Mouse (Mus musculus) lung, adult 18-20 months (tissue): ENCODE data around the gene Kcnma1.

Source experiments
- DNase-seq, 2 experiments: peaks; one replicate each; pipeline ENCODE4 v3.0.0; 2022; ENCODE audit warnings: mixed read lengths in 2 of 2

The Kcnma1 gene

GRCm38 (mm10) chr14:23848529-23849141 lies 165.7 kb downstream of the Kcnma1 start:
- no peak for DNase-seq

- DNase-seq, result no peak
Observed at GRCm38 (mm10) chr14:23846706-23847105, 167.6 kb downstream of the Kcnma1 start.

GRCm38 (mm10) chr14:23842025-23842424 lies 172.3 kb downstream of the Kcnma1 start:
- no peak for DNase-seq

GRCm38 (mm10) chr14:23839613-23840012 lies 174.7 kb downstream of the Kcnma1 start:
- no peak for DNase-seq

GRCm38 (mm10) chr14:23835387-23836111 lies 178.7 kb downstream of the Kcnma1 start:
- DNase-seq, result no peak

- no peak for DNase-seq
Observed at GRCm38 (mm10) chr14:23831284-23831683, 183.0 kb downstream of the Kcnma1 start.

- no peak for DNase-seq
Observed at GRCm38 (mm10) chr14:23830316-23830715, 184.0 kb downstream of the Kcnma1 start.

- no peak for DNase-seq
Observed at GRCm38 (mm10) chr14:23828711-23829320, 185.5 kb downstream of the Kcnma1 start.

- no peak for DNase-seq
Observed at GRCm38 (mm10) chr14:23824937-23825336, 189.4 kb downstream of the Kcnma1 start.

GRCm38 (mm10) chr14:23824267-23824666 lies 190.0 kb downstream of the Kcnma1 start:
- DNase-seq, result no peak

GRCm38 (mm10) chr14:23817585-23817984 lies 196.7 kb downstream of the Kcnma1 start:
- DNase-seq, result no peak

- DNase-seq, result no peak
Observed at GRCm38 (mm10) chr14:23810081-23810480, 204.2 kb downstream of the Kcnma1 start.

- DNase-seq, result no peak
Observed at GRCm38 (mm10) chr14:23809124-23809523, 205.2 kb downstream of the Kcnma1 start.

GRCm38 (mm10) chr14:23806378-23806777 lies 207.9 kb downstream of the Kcnma1 start:
- no peak for DNase-seq

GRCm38 (mm10) chr14:23796878-23797277 lies 217.4 kb downstream of the Kcnma1 start:
- DNase-seq, result no peak

GRCm38 (mm10) chr14:23792674-23793073 lies 221.6 kb downstream of the Kcnma1 start:
- DNase-seq, result peak in 1 of 2 experiments; percentile 18

GRCm38 (mm10) chr14:23792076-23792475 lies 222.2 kb downstream of the Kcnma1 start:
- DNase-seq, result no peak

- DNase-seq, result peak; percentile 31 to 52
Observed at GRCm38 (mm10) chr14:23791261-23791691, 223.0 kb downstream of the Kcnma1 start.

- DNase-seq, result no peak
Observed at GRCm38 (mm10) chr14:23786687-23787073, 227.6 kb downstream of the Kcnma1 start.

GRCm38 (mm10) chr14:23785921-23786686 lies 228.2 kb downstream of the Kcnma1 start:
- DNase-seq, result no peak

GRCm38 (mm10) chr14:23782845-23783609 lies 231.3 kb downstream of the Kcnma1 start:
- peak; percentile 14 to 21 for DNase-seq

- no peak for DNase-seq
Observed at GRCm38 (mm10) chr14:23774542-23774941, 239.7 kb downstream of the Kcnma1 start.
